Mouse (Mus musculus): Measurements from ENCODE around the gene Ugcg. TPM values are rescaled to one million over a fixed set of nuclear protein-coding genes. Genes with fewer than 3 reads are reported as not detected.

Ugcg gene
- total and polyA plus RNA-seq, 3 experiments: 30.8 to 45.4 TPM; not detected in 1

DNA sequence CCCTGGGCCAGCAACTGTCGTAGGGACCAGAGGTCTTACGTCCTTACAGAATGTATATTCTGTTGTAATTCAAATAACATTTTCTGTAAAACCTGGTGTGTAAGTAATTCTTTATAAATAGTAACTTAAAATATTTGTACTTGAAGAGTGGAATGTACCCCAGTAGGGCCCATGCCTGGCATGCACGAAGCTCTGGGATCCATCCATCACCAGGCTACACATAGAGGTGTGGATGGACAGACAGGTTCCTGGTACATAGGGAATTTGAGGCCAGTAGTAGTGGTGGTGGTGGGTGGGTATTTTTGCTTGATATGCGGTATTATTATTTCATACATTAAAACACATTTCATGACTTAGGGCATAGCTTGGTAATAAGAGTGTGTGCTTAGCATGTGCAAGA lies 19.6 kb downstream of the Ugcg start:
- Histone ChIP-seq H3K9me3 (replicated peaks; ENCODE audit: insufficient read depth, low read length) (no peaks in the 10 kb centered on the region), H3K4me3 (ENCODE audit: control insufficient read depth in 1 of 2, insufficient read depth in 1 of 2, low read depth in 2 of 2, low read length in 2 of 2) (no peak overlapping the region), H3K9ac (ENCODE audit: control insufficient read depth, low read depth, low read length, poor library complexity, severe bottlenecking) (no peak overlapping the region), H3K27ac (ENCODE audit: control insufficient read depth, low read depth, low read length) (no peak overlapping the region), H3K36me3 (ENCODE audit: control insufficient read depth in 1 of 2, insufficient read depth in 2 of 2, low read length in 2 of 2) (peaks cover 20 to 29% of the 10 kb centered on the region in 2 experiments), H3K79me2 (ENCODE audit: control insufficient read depth, insufficient read depth, low read length, poor library complexity) (peaks cover 46% of the 10 kb centered on the region), H3K4me1 (ENCODE audit: control insufficient read depth in 1 of 2, insufficient read depth in 2 of 2, low read length in 2 of 2) (peaks cover 0 to 10% of the 10 kb centered on the region in 2 experiments; a peak in 3 of 4 replicates), H3K27me3 (ENCODE audit: control insufficient read depth in 1 of 2, insufficient read depth in 2 of 2, low read length in 2 of 2) (no peaks in the 10 kb centered on the region)
- no peak for DNase-seq (ENCODE audit: low read depth, low spot score)
- no peak for TF ChIP-seq BHLHE40 (IDR thresholded peaks at IDR 0.05; ENCODE audit: borderline replicate concordance, low read depth, low read length)
- TF ChIP-seq NELFE (IDR thresholded peaks at IDR 0.05; ENCODE audit: low read depth, low read length): no peak
- no peak for TF ChIP-seq KAT2A (conservative IDR thresholded peaks at IDR 0.05; ENCODE audit: low read depth, low read length)
- TF ChIP-seq USF1 (IDR thresholded peaks at IDR 0.05; ENCODE audit: low read depth, low read length): no peak
- TF ChIP-seq ZNF384 (IDR thresholded peaks at IDR 0.05; ENCODE audit: low read depth, low read length): no peak
- TF ChIP-seq SIN3A (IDR thresholded peaks at IDR 0.05; ENCODE audit: low read length): no peak
- TF ChIP-seq SMC3 (IDR thresholded peaks at IDR 0.05; ENCODE audit: low read depth, low read length): no peak
- no peak for TF ChIP-seq CHD1 (IDR thresholded peaks at IDR 0.05; ENCODE audit: low read depth, low read length)
- no peak for TF ChIP-seq ZKSCAN1 (IDR thresholded peaks at IDR 0.05; ENCODE audit: low read depth, low read length)
- no peak for TF ChIP-seq ELF1 (IDR thresholded peaks at IDR 0.05; ENCODE audit: low read depth, low read length)
- TF ChIP-seq POLR2AphosphoS2 (IDR thresholded peaks at IDR 0.05; ENCODE audit: low read length): no peak
- TF ChIP-seq MEF2A (IDR thresholded peaks at IDR 0.05; ENCODE audit: extremely low read depth, insufficient replicate concordance, low read depth, low read length, poor library complexity, severe bottlenecking): no peak
- TF ChIP-seq NRF1 (IDR thresholded peaks at IDR 0.05; ENCODE audit: insufficient read depth, low read depth, low read length, poor library complexity, severe bottlenecking): no peak
- TF ChIP-seq RCOR1 (IDR thresholded peaks at IDR 0.05; ENCODE audit: low read depth, low read length): no peak
- no peak for TF ChIP-seq CHD2 (IDR thresholded peaks at IDR 0.05; ENCODE audit: low read length)

DNA sequence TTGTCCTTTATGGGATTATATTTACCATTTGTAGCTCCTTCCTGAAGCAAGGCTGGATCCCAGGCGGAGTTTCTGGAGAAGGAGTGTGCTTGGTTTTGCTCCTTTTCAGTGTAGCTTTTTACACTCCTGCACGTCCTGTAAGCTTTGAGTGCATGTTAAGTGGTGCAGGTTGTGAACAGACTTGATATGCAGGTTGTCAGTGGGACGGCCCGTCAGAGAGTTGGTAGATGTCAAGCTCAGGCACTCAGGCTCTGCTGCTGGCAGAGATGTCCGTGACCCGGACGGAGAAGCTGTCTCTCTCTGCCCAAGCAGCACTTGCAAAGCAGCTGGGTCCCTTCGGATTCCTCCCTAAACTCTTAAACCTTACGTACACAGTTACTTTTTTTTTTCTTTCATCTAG lies 22.1 kb downstream of the Ugcg start:
- Histone ChIP-seq H3K9me3 (replicated peaks; ENCODE audit: insufficient read depth, low read length) (no peaks in the 10 kb centered on the region), H3K36me3 (ENCODE audit: control insufficient read depth in 1 of 2, insufficient read depth in 2 of 2, low read length in 2 of 2) (peaks cover 28 to 33% of the 10 kb centered on the region in 2 experiments), H3K9ac (ENCODE audit: control insufficient read depth, low read depth, low read length, poor library complexity, severe bottlenecking) (no peak overlapping the region), H3K4me3 (ENCODE audit: control insufficient read depth in 1 of 2, insufficient read depth in 1 of 2, low read depth in 2 of 2, low read length in 2 of 2) (no peak overlapping the region), H3K4me1 (ENCODE audit: control insufficient read depth in 1 of 2, insufficient read depth in 2 of 2, low read length in 2 of 2) (peaks cover 11 to 13% of the 10 kb centered on the region in 2 experiments), H3K27me3 (ENCODE audit: control insufficient read depth in 1 of 2, insufficient read depth in 2 of 2, low read length in 2 of 2) (no peaks in the 10 kb centered on the region), H3K27ac (ENCODE audit: control insufficient read depth, low read depth, low read length) (no peak overlapping the region), H3K79me2 (ENCODE audit: control insufficient read depth, insufficient read depth, low read length, poor library complexity) (peaks cover 23% of the 10 kb centered on the region)
- DNase-seq (ENCODE audit: low read depth, low spot score): no peak
- TF ChIP-seq RAD21 (IDR thresholded peaks at IDR 0.05; ENCODE audit: low read depth, low read length): no peak
- no peak for TF ChIP-seq GABPA (IDR thresholded peaks at IDR 0.05; ENCODE audit: low read depth, low read length)
- TF ChIP-seq NELFE (IDR thresholded peaks at IDR 0.05; ENCODE audit: low read depth, low read length): no peak
- no peak for TF ChIP-seq POLR2AphosphoS5 (IDR thresholded peaks at IDR 0.05; ENCODE audit: borderline replicate concordance, low read depth, low read length)
- no peak for TF ChIP-seq RCOR1 (IDR thresholded peaks at IDR 0.05; ENCODE audit: low read depth, low read length)
- no peak for TF ChIP-seq CHD2 (IDR thresholded peaks at IDR 0.05; ENCODE audit: low read length)
- no peak for TF ChIP-seq ZC3H11A (IDR thresholded peaks at IDR 0.05; ENCODE audit: low read depth, low read length)
- no peak for TF ChIP-seq HCFC1 (IDR thresholded peaks at IDR 0.05; ENCODE audit: low read depth, low read length)
- no peak for TF ChIP-seq SIN3A (IDR thresholded peaks at IDR 0.05; ENCODE audit: low read length)
- no peak for TF ChIP-seq ELF1 (IDR thresholded peaks at IDR 0.05; ENCODE audit: low read depth, low read length)
- TF ChIP-seq TBP (IDR thresholded peaks at IDR 0.05; ENCODE audit: low read depth, low read length): no peak
- no peak for TF ChIP-seq USF2 (IDR thresholded peaks at IDR 0.05; ENCODE audit: borderline replicate concordance in 1 of 2, insufficient read depth in 1 of 2, low read depth in 1 of 2, low read length in 2 of 2)
- no peak for TF ChIP-seq TCF12 (IDR thresholded peaks at IDR 0.05; ENCODE audit: low read depth, low read length)
- no peak for TF ChIP-seq USF1 (IDR thresholded peaks at IDR 0.05; ENCODE audit: low read depth, low read length)
- TF ChIP-seq E2F4 (IDR thresholded peaks at IDR 0.05; ENCODE audit: borderline replicate concordance, low read depth, low read length): no peak
- no peak for TF ChIP-seq ZNF384 (IDR thresholded peaks at IDR 0.05; ENCODE audit: low read depth, low read length)
- TF ChIP-seq CTCF (IDR thresholded peaks at IDR 0.05 in 2 of 3, conservative IDR thresholded peaks at IDR 0.05 in 1 of 3; ENCODE audit: control insufficient read depth in 1 of 3, insufficient read depth in 1 of 3, low read depth in 2 of 3, low read length in 3 of 3, poor library complexity in 1 of 3, severe bottlenecking in 1 of 3): no peak
- TF ChIP-seq TAL1 (IDR thresholded peaks at IDR 0.05; ENCODE audit: low read length): no peak
- TF ChIP-seq MYB (IDR thresholded peaks at IDR 0.05; ENCODE audit: low read depth, low read length): no peak
